Mouse (Mus musculus): ENCODE data around the gene Agbl4.
"Not testable (repeated sequence)": the region's sequence is repeated elsewhere in the genome, so short reads cannot be mapped to it uniquely, and the experiment has no call there.

The Agbl4 gene

GRCm38 (mm10) chr4:110921013-110921412, 523.6 kb downstream of the Agbl4 start:
- no peak for DNase-seq (ENCODE audit: low spot score)

DNA sequence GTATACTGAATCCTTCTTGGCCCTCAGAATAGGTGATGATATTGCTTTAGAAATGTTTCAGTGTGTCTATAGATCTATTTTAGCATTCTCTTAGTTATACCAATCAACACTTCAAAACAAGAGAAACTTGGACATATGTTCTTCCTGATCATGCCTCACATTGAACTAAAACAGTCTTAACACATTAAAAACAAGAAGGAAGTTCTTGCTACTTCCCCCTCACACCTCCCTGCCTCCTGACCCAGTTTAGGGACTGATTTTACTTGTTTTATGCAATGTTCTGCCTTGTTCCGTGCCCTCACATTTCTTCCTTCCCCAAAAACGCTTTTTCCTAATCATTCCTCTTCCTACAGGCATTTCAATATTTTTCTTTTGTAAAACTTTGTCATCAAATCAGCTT, 604.2 kb downstream of the Agbl4 start:
- no peak for DNase-seq (ENCODE audit: low spot score)

GRCm38 (mm10) chr4:111004719-111005479, 607.4 kb downstream of the Agbl4 start:
- DNase-seq (ENCODE audit: low spot score): no peak

GRCm38 (mm10) chr4:111019376-111019775, 621.9 kb downstream of the Agbl4 start:
- no peak for DNase-seq (ENCODE audit: low spot score)

DNA sequence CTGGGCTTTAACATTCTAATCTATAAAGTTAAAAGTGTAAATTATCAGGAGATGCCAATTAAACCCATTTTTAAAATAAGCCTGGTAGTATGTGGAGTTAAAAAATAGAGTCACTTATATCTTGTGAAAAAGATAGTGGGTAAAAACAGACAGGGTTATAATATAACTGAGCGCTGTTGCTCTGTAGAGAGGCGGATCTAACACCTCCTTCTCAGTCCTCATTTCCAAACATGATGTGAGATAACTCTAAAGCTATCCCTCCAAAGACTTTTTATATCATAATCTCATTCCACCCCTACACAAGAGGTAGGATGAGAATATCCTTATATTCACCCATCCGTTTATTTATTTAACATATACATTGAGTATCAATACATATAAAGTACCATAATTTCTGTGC, 669.9 kb downstream of the Agbl4 start:
- no peak for DNase-seq (ENCODE audit: low spot score)

- DNase-seq (ENCODE audit: low spot score): no peak
Measured at GRCm38 (mm10) chr4:111073738-111074497, 676.5 kb downstream of the Agbl4 start.

DNA sequence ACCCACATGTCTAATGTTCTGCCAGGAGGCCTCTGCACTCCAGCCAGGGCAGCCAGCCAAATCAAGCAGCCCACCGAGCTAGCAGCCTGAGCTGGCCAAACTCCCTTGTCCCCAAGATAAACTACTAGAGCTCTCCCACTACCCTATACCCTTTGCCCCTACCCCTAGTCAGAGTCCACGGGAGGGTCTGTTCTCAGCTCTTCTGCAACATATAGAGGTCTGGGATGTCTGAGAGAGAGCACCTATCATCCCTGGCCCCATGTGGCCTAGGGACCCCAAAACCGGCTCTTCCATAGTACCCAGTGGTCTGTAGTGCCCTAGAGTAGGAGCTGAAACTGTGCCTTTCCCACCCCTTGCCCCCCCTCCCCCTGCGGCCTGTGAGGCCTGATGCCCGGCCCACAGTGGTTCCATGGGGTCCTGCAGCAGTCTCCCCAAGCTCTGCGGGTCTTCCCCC, 677.3 kb downstream of the Agbl4 start:
- DNase-seq (ENCODE audit: low spot score): no peak

GRCm38 (mm10) chr4:111077810-111078209, 680.3 kb downstream of the Agbl4 start:
- DNase-seq (ENCODE audit: low spot score): no peak

DNA sequence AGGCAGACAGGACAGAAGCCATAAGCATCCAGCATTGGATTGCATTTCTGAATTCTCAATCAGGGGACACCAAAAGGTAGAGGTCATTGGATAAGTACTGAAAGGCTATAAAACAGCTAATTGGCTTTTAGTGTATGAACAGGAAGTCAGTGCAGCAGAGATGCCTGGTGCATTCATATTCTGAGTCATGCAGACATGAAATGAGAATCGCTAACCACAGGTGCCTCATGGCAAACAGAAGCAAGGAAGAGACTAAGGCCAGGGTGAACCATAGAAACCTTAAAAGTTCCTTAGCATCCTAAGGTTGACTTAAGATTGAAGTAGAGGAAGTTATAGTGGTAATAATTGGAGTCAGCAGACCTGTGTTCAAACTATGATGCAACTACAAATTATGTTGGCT, 687.9 kb downstream of the Agbl4 start:
- no peak for DNase-seq (ENCODE audit: low spot score)

GRCm38 (mm10) chr4:111136217-111137147, 739.0 kb downstream of the Agbl4 start:
- DNase-seq (ENCODE audit: low spot score): no peak

GRCm38 (mm10) chr4:111147748-111148147, 750.3 kb downstream of the Agbl4 start:
- no peak for DNase-seq (ENCODE audit: low spot score)

DNA sequence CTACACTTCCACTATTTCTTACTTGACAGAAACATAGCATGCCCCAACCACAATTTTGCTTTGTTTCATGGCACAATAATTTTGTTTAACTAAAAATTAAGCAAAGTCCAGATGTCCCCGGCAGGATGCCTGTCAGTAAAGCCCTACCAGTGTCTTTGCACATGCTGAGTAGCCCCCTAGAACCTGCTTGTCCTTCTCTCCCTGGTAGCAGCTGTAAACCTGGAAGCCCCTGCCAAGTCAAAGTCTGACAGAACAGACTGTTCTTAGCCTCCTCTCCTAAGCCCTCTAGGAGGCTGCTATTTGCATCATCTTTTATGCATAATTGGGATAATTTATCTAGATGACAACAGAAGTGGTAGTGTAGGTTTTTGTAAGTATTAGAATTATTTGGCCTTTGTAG, 758.4 kb downstream of the Agbl4 start:
- no peak for DNase-seq (ENCODE audit: low spot score)

DNA sequence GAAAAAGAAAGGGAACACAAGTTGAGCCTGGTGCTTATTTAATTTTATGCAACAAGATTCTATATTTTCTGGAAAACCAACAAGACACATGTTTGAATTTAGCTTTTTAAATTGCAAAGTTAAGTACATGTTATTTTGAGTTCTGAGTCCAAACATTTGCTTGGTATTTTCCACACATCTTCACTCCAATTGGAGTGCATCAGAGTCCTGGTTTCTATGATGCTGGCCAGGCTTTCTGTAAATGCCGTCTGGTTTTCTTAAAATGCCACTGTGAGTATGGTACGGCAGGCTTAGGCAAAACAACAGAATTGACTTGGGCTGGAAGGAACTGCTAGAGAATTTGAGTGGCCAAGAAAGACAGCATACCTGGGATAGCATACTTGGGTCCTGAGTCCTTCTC, 784.0 kb downstream of the Agbl4 start:
- DNase-seq (ENCODE audit: low spot score): no peak

DNA sequence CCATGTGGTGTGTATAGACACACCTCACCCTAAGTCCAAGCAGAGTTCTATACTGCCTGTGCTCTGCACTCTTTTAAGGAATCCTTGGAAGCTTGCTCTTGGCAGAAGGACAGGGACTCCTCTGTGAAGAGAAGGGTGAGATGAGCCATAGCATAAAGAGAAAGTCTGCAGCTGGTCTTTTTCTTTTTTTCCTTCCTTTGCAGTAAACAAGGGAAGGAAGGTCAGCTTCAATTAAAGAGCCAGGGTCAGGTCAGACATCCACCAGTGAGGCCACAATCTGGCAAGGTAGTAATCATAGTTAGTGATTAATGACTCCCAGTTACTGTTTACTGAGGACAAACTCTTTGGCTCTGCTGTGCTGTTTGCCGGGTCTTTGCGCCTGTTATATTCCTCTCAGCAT, 802.6 kb downstream of the Agbl4 start:
- DNase-seq (ENCODE audit: low spot score): no peak

GRCm38 (mm10) chr4:111215191-111215762, 817.8 kb downstream of the Agbl4 start:
- no peak for DNase-seq (ENCODE audit: low spot score)

GRCm38 (mm10) chr4:111219030-111219429, 821.6 kb downstream of the Agbl4 start:
- DNase-seq (ENCODE audit: low spot score): not testable (repeated sequence)

- DNase-seq (ENCODE audit: low spot score): not testable (repeated sequence)
Measured at GRCm38 (mm10) chr4:111219543-111219942, 822.1 kb downstream of the Agbl4 start.

DNA sequence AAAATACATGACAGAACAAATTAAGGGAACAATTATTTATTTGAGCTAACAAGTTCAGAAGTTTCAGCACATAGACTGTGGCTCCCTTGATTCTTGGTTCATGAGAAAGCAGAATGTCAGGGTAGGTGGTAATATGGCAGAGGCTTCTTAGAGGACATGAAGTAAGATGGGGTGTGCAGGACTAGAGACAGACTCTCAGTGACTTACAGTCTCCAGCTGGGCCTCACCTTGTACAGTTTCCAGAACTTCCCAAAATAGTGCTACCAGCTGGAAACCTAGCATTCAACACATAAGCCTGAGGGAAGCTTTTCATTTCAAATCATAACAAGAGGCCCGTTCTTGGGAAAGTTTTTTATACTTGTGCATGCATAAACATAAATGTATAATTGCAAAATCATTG, 836.4 kb downstream of the Agbl4 start:
- no peak for DNase-seq (ENCODE audit: low spot score)

DNA sequence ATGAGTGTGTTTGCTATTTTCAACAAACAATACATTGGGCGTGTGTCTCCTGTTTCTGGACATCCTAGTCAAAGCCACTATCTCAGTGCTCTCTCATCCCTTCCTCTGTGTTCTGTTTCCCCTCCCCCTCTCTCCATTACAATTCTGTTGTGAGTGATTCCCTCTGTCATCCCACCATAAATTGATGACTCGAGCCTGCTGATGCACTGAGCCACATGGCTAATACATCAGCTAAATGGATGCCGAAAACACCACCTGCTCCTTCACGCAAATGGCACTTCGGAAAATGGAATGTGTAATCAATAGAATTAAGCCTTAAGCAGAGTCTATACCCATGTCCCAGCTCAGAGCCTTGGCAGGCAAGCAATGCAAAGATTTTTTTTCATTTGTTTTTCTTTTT, 854.5 kb downstream of the Agbl4 start:
- no peak for DNase-seq (ENCODE audit: low spot score)

DNA sequence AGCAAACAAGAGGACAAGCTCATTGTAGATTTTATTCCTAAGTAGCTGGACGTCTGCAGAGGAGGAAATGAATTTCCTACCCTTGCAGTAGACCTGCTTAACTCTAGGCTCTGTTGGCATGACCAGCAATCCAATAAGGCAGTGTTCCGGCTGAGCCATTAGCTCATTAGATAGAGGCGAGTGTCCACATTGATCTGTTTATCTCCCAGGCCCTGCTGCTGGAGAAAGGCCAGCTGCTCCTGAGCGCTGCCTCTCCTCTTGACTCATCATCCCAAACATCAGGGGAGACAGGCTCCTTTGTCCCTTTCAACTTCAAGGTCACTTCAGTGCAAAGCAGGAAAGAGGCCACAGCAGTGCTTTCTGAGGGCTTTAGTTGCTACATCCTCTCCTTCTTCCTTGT, 858.0 kb downstream of the Agbl4 start:
- no peak for DNase-seq (ENCODE audit: low spot score)

GRCm38 (mm10) chr4:111256931-111257330, 859.5 kb downstream of the Agbl4 start:
- no peak for DNase-seq (ENCODE audit: low spot score)

DNA sequence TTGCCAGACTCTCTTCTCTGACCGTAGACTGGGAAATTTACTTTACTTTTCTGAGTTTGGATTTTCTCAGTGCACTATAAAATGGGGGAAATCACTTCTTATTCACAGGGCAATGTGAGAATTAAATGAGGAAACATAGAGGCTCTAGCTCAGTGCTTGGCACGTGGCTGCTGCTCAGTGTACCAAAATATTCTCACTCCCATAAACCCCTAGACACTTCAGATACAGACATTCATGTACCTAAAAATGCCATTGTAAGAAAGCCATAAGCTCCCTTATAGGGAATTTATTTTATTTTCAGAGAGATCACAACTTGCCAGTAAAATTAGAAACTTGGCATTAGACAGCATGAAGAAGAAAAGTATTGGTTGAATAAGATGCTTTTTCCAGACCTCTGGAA, 883.5 kb downstream of the Agbl4 start:
- DNase-seq (ENCODE audit: low spot score): no peak

All from urinary bladder, postnatal 14 days (tissue).